Mouse (Mus musculus): ENCODE results near the gene Krtap4-13. TPM values are rescaled to one million over a fixed set of nuclear protein-coding genes. Genes with fewer than 3 reads are reported as not detected.

Krtap4-13 gene
- polyA plus RNA-seq, 1 experiment from 2014 or later: not detected

Other genes starting within 250 kb of the Krtap4-13 start
- gene Krtap3-1, start 243.3 kb downstream of the Krtap4-13 start, polyA plus RNA-seq (2014; fragmentation: Nextera tagmentation; extraction: Ambion mirVana): not detected in 2 replicates
- gene Krtap1-5, start 228.9 kb downstream of the Krtap4-13 start, polyA plus RNA-seq (2014; fragmentation: Nextera tagmentation; extraction: Ambion mirVana): not detected in 2 replicates
- gene Krtap1-4, start 226.2 kb downstream of the Krtap4-13 start, polyA plus RNA-seq (2014; fragmentation: Nextera tagmentation; extraction: Ambion mirVana): not detected in 2 replicates
- not detected in 2 replicates for gene Krtap1-3, start 218.6 kb downstream of the Krtap4-13 start, polyA plus RNA-seq (2014; fragmentation: Nextera tagmentation; extraction: Ambion mirVana)
- gene Krtap9-3, start 211.8 kb downstream of the Krtap4-13 start, polyA plus RNA-seq (2014; fragmentation: Nextera tagmentation; extraction: Ambion mirVana): not detected in 2 replicates
- not detected in 2 replicates for gene Gm11938, start 206.6 kb downstream of the Krtap4-13 start, polyA plus RNA-seq (2014; fragmentation: Nextera tagmentation; extraction: Ambion mirVana)
- gene Gm11937, start 199.7 kb downstream of the Krtap4-13 start, polyA plus RNA-seq (2014; fragmentation: Nextera tagmentation; extraction: Ambion mirVana): not detected in 2 replicates
- not detected in 2 replicates for gene Krtap2-4, start 195.0 kb downstream of the Krtap4-13 start, polyA plus RNA-seq (2014; fragmentation: Nextera tagmentation; extraction: Ambion mirVana)
- not detected in 2 replicates for gene Gm11562, start 189.5 kb downstream of the Krtap4-13 start, polyA plus RNA-seq (2014; fragmentation: Nextera tagmentation; extraction: Ambion mirVana)
- not detected in 2 replicates for gene Krtap4-1, start 181.7 kb downstream of the Krtap4-13 start, polyA plus RNA-seq (2014; fragmentation: Nextera tagmentation; extraction: Ambion mirVana)
- not detected in 2 replicates for gene Krtap4-2, start 174.8 kb downstream of the Krtap4-13 start, polyA plus RNA-seq (2014; fragmentation: Nextera tagmentation; extraction: Ambion mirVana)
- not detected in 2 replicates for gene Krtap4-7, start 165.8 kb downstream of the Krtap4-13 start, polyA plus RNA-seq (2014; fragmentation: Nextera tagmentation; extraction: Ambion mirVana)
- gene Gm11555, start 159.7 kb downstream of the Krtap4-13 start, polyA plus RNA-seq (2014; fragmentation: Nextera tagmentation; extraction: Ambion mirVana): not detected in 2 replicates
- not detected in 2 replicates for gene Gm11563, start 150.9 kb downstream of the Krtap4-13 start, polyA plus RNA-seq (2014; fragmentation: Nextera tagmentation; extraction: Ambion mirVana)
- not detected in 2 replicates for gene Krtap4-6, start 143.9 kb downstream of the Krtap4-13 start, polyA plus RNA-seq (2014; fragmentation: Nextera tagmentation; extraction: Ambion mirVana)
- not detected in 2 replicates for gene Gm14190, start 119.2 kb downstream of the Krtap4-13 start, polyA plus RNA-seq (2014; fragmentation: Nextera tagmentation; extraction: Ambion mirVana)
- not detected in 2 replicates for gene Gm14180, start 75.6 kb downstream of the Krtap4-13 start, polyA plus RNA-seq (2014; fragmentation: Nextera tagmentation; extraction: Ambion mirVana)
- not detected in 2 replicates for gene Gm11595, start 37.0 kb downstream of the Krtap4-13 start, polyA plus RNA-seq (2014; fragmentation: Nextera tagmentation; extraction: Ambion mirVana)
- not detected in 2 replicates for gene Krtap4-8, start 29.2 kb downstream of the Krtap4-13 start, polyA plus RNA-seq (2014; fragmentation: Nextera tagmentation; extraction: Ambion mirVana)
- gene Krtap4-9, start 24.7 kb downstream of the Krtap4-13 start, polyA plus RNA-seq (2014; fragmentation: Nextera tagmentation; extraction: Ambion mirVana): not detected in 2 replicates
- gene Gm11596, start 16.4 kb downstream of the Krtap4-13 start, polyA plus RNA-seq (2014; fragmentation: Nextera tagmentation; extraction: Ambion mirVana): not detected in 2 replicates
- not detected in 2 replicates for gene Gm11569, start 11.0 kb downstream of the Krtap4-13 start, polyA plus RNA-seq (2014; fragmentation: Nextera tagmentation; extraction: Ambion mirVana)
- gene Gm11554, start 5.4 kb downstream of the Krtap4-13 start, polyA plus RNA-seq (2014; fragmentation: Nextera tagmentation; extraction: Ambion mirVana): not detected in 2 replicates
- not detected in 2 replicates for gene Gm11564, start 5.8 kb upstream of the Krtap4-13 start, polyA plus RNA-seq (2014; fragmentation: Nextera tagmentation; extraction: Ambion mirVana)
- not detected in 2 replicates for gene 2300003K06Rik, start 28.2 kb upstream of the Krtap4-13 start, polyA plus RNA-seq (2014; fragmentation: Nextera tagmentation; extraction: Ambion mirVana)
- not detected in 2 replicates for gene Krtap4-16, start 41.7 kb upstream of the Krtap4-13 start, polyA plus RNA-seq (2014; fragmentation: Nextera tagmentation; extraction: Ambion mirVana)
- not detected in 2 replicates for gene Gm11568, start 48.0 kb upstream of the Krtap4-13 start, polyA plus RNA-seq (2014; fragmentation: Nextera tagmentation; extraction: Ambion mirVana)
- not detected in 2 replicates for gene Gm11559, start 54.6 kb upstream of the Krtap4-13 start, polyA plus RNA-seq (2014; fragmentation: Nextera tagmentation; extraction: Ambion mirVana)
- not detected in 2 replicates for gene Krtap9-1, start 63.5 kb upstream of the Krtap4-13 start, polyA plus RNA-seq (2014; fragmentation: Nextera tagmentation; extraction: Ambion mirVana)
- gene Gm11567, start 69.3 kb upstream of the Krtap4-13 start, polyA plus RNA-seq (2014; fragmentation: Nextera tagmentation; extraction: Ambion mirVana): not detected in 2 replicates
- gene Krtap31-1, start 98.0 kb upstream of the Krtap4-13 start, polyA plus RNA-seq (2014; fragmentation: Nextera tagmentation; extraction: Ambion mirVana): not detected in 2 replicates
- not detected in 2 replicates for gene Gm11565, start 104.9 kb upstream of the Krtap4-13 start, polyA plus RNA-seq (2014; fragmentation: Nextera tagmentation; extraction: Ambion mirVana)
- not detected in 2 replicates for gene Krtap31-2, start 126.4 kb upstream of the Krtap4-13 start, polyA plus RNA-seq (2014; fragmentation: Nextera tagmentation; extraction: Ambion mirVana)
- gene Krtap9-5, start 138.6 kb upstream of the Krtap4-13 start, polyA plus RNA-seq (2014; fragmentation: Nextera tagmentation; extraction: Ambion mirVana): not detected in 2 replicates
- not detected in 2 replicates for gene Krtap29-1, start 169.2 kb upstream of the Krtap4-13 start, polyA plus RNA-seq (2014; fragmentation: Nextera tagmentation; extraction: Ambion mirVana)
- not detected in 2 replicates for gene Krtap16-1, start 176.7 kb upstream of the Krtap4-13 start, polyA plus RNA-seq (2014; fragmentation: Nextera tagmentation; extraction: Ambion mirVana)
- gene Krtap17-1, start 184.1 kb upstream of the Krtap4-13 start, polyA plus RNA-seq (2014; fragmentation: Nextera tagmentation; extraction: Ambion mirVana): not detected in 2 replicates
- gene Krt33a, start 206.3 kb upstream of the Krtap4-13 start, polyA plus RNA-seq (2014; fragmentation: Nextera tagmentation; extraction: Ambion mirVana): not detected in 2 replicates
- gene Krt33b, start 220.0 kb upstream of the Krtap4-13 start, polyA plus RNA-seq (2014; fragmentation: Nextera tagmentation; extraction: Ambion mirVana): not detected in 2 replicates
- 0.11 TPM in 1 of 2 replicates, not detected in the other for gene Krt34, start 231.7 kb upstream of the Krtap4-13 start, polyA plus RNA-seq (2014; fragmentation: Nextera tagmentation; extraction: Ambion mirVana)
- not detected in 2 replicates for gene Krt31, start 240.7 kb upstream of the Krtap4-13 start, polyA plus RNA-seq (2014; fragmentation: Nextera tagmentation; extraction: Ambion mirVana)